Mouse (Mus musculus) ES-Bruce4 (cell line): ENCODE measurements at regions not wholly inside any gene's neighbourhood (a gene's known extent, or its start where the extent isn't known, plus 50 kb on each side); places are given as distances from the start of the nearest gene placed in this dataset.

Experiments used
- H3K27ac ChIP-seq: 2 replicates; pipeline ENCODE4 v1.5.1; 2012; ENCODE audit warnings: low read length, inconsistent platforms; ENCODE audit not compliant: insufficient read depth
- H3K27me3 ChIP-seq: 2 replicates; pipeline ENCODE4 v1.6.1; 2012; ENCODE audit warnings: mild to moderate bottlenecking, low read length, inconsistent platforms; ENCODE audit not compliant: control insufficient read depth, poor library complexity, insufficient read depth, severe bottlenecking
- H3K36me3 ChIP-seq: 2 replicates; pipeline ENCODE4 v1.6.1; 2012; ENCODE audit warnings: inconsistent platforms, mild to moderate bottlenecking, low read length, moderate library complexity; ENCODE audit not compliant: control insufficient read depth, poor library complexity, insufficient read depth, severe bottlenecking
- H3K4me1 ChIP-seq: one replicate; pipeline ENCODE4 v1.8.1; 2011; ENCODE audit warnings: low read length; ENCODE audit not compliant: control insufficient read depth, insufficient read depth
- H3K4me3 ChIP-seq: 2 replicates; pipeline ENCODE4 v1.5.1; 2011; ENCODE audit warnings: low read depth, mild to moderate bottlenecking, low read length
- H3K9ac ChIP-seq: 2 replicates; pipeline ENCODE4 v1.6.1; 2012; ENCODE audit warnings: low read depth, mild to moderate bottlenecking, inconsistent platforms; ENCODE audit not compliant: poor library complexity, severe bottlenecking
- H3K9me3 ChIP-seq: replicated peaks from 2 replicates; pipeline ENCODE4 v1.6.1; 2012; ENCODE audit warnings: mild to moderate bottlenecking, low read length, inconsistent platforms; ENCODE audit not compliant: control insufficient read depth, poor library complexity, insufficient read depth, severe bottlenecking
- CTCF ChIP-seq: IDR thresholded peaks from one replicate; pipeline ENCODE4 v1.8.1; 2011; ENCODE audit warnings: low read depth, low read length
- EP300 ChIP-seq: IDR thresholded peaks from 2 replicates; pipeline ENCODE4 v1.6.1; 2011; ENCODE audit warnings: low read depth, low read length; ENCODE audit not compliant: insufficient read depth
- POLR2A ChIP-seq: IDR thresholded peaks from one replicate; pipeline ENCODE4 v1.8.1; 2011; ENCODE audit warnings: low read length; ENCODE audit not compliant: insufficient read depth

DNA sequence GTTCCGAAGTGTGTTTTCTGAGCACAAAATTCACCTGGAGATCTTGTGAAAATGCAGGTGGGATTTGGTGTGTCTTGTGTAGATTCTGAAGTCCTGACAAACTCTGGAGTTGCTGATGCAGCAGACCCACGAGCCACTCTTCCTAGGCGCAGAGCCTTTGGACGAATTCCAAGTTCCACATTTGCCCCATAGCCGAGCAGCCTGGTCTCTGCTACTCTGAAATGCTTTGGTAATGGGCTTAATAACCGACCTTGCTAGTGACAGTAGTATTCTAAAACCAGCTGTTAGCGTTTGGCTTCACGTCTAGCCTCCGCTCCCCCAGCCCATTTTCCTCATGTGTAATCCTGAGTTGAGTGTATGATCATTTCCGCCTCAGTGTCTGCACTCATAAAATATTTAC lies 139.5 kb downstream of the Usp46 start:
- no peaks in the 10 kb centered on the region for H3K36me3 ChIP-seq
- H3K9ac ChIP-seq = no peak overlapping the region
- 0 out of 2 replicates have a peak, but pooled peaks cover 4% of the 10 kb centered on the region for H3K9me3 ChIP-seq
- H3K4me1 ChIP-seq = no peaks in the 10 kb centered on the region
- no peak for TF ChIP-seq POLR2A
- TF ChIP-seq EP300 = no peak
- no peak for TF ChIP-seq CTCF
- H3K4me3 ChIP-seq = no peak overlapping the region
- H3K27ac ChIP-seq = no peak overlapping the region
- H3K27me3 ChIP-seq = no peaks in the 10 kb centered on the region

DNA sequence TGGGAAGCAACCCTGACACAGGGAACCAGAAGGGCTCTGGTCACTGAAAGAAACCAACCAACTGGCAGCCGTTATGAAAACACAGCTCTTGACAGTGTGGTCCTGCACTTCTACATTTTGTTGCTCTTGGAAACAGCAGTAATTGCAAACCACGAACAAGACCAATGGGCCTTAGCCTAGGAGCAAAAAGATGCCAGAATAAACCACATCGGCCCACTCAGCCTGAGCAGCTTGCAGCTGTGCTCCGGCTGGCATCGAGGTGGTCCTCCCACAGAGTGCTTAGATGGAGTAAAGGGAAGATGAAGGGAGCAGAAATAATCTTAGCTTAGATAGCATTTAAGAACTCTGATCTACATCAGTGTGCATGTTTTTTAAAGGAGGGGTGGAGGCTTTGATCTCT lies 138.0 kb downstream of the Usp46 start:
- Histone ChIP-seq H3K9me3 (0 out of 2 replicates have a peak, but pooled peaks cover 4% of the 10 kb centered on the region), H3K36me3 (no peaks in the 10 kb centered on the region), H3K27me3 (no peaks in the 10 kb centered on the region), H3K27ac (no peak overlapping the region), H3K4me3 (no peak overlapping the region), H3K9ac (no peak overlapping the region), H3K4me1 (no peaks in the 10 kb centered on the region)
- TF ChIP-seq POLR2A (no peak), EP300 (no peak), CTCF (no peak)

DNA sequence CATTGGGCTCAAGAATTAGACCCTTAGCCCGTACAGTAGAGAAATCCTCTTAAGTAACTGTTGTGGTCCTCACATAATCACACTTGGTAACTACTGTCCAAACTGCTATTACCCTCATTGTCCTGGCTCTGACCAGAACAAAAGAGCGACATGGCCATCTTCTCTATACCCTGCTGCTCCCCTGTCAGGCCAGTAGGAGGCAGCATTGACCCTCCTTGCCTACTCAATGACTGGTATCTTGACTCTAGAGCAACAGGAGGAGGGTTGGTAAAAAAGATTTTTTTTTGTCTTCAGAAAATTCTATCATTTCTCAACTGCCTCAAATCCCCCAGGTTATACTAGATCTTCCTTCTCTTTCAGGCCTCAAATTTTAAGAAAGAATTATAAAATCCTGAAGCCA lies 130.4 kb downstream of the Usp46 start:
- Histone ChIP-seq H3K9me3 (no peaks in the 10 kb centered on the region), H3K4me1 (no peaks in the 10 kb centered on the region), H3K4me3 (no peak overlapping the region), H3K9ac (no peak overlapping the region), H3K27me3 (no peaks in the 10 kb centered on the region), H3K27ac (no peak overlapping the region), H3K36me3 (no peaks in the 10 kb centered on the region)
- no peak for TF ChIP-seq EP300
- peak; percentile 93 for TF ChIP-seq CTCF

DNA sequence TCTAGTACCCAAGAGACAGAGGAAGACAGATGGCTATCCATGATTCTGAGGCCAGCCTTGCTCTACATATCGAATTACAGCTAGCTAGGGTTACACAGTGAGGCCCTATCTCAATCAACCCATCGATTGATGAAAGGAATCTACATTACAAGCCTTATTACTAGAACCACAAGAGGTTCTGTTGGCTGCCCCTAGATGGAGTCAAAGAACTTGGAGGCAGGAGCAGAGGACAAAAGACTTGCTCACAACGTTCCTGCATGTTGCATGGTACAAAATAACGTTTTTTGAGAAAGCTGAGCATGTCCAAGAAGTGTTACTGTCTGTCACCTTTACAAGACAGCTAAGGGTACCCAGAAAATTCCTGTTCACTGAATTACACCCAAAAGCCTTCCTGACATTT lies 129.8 kb downstream of the Usp46 start:
- no peak for TF ChIP-seq EP300
- no peak for TF ChIP-seq CTCF
- TF ChIP-seq POLR2A = no peak
- H3K9me3 ChIP-seq = no peaks in the 10 kb centered on the region
- H3K27me3 ChIP-seq = no peaks in the 10 kb centered on the region
- no peak overlapping the region for H3K27ac ChIP-seq
- H3K4me3 ChIP-seq = no peak overlapping the region
- H3K36me3 ChIP-seq = no peaks in the 10 kb centered on the region
- H3K4me1 ChIP-seq = no peaks in the 10 kb centered on the region
- H3K9ac ChIP-seq = no peak overlapping the region

DNA sequence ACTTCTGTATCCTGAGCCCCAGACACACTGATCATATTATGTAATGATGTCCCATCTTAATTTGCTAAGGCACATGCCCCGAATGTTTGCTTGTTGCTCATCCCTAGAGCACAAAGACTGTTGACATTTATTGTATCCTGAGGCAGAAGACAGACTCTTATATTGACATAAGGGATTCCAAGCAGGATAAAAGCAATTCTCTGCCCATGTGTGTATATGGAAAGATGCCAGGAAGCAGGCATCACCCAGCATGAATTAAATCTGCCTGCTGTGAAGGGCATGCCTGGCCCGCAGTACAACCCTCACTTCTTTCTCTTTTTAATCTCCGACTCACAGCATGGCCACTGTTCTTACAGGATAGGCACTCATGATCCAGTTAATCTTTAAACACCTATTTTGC lies 125.3 kb downstream of the Usp46 start:
- Histone ChIP-seq H3K9me3 (peaks cover 12% of the 10 kb centered on the region), H3K27me3 (no peaks in the 10 kb centered on the region), H3K9ac (no peak overlapping the region), H3K36me3 (peaks cover 8% of the 10 kb centered on the region), H3K27ac (no peak overlapping the region), H3K4me1 (no peaks in the 10 kb centered on the region), H3K4me3 (no peak overlapping the region)
- TF ChIP-seq CTCF (no peak), POLR2A (no peak), EP300 (no peak)

DNA sequence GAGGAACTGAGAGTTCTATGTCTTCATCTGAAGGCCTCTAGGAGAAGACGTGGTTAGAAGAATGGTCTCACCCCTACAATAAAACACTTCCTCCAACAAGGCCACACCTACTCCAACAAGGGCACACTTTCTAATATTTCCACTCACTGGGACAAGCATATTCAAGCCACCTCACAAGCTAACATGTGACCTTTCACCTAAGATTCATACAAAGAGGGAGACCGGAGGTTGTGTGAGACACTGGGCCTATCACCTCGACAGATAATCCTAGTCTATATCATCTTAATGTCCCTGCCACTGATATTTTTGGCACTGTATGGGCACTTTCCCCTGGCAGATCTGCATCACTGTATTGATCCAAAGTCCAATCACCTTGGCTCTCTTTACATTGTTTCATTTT lies 122.6 kb downstream of the Usp46 start:
- no peaks in the 10 kb centered on the region for H3K4me1 ChIP-seq
- peaks cover 21% of the 10 kb centered on the region for H3K9me3 ChIP-seq
- peaks cover 9% of the 10 kb centered on the region for H3K36me3 ChIP-seq
- no peak overlapping the region for H3K4me3 ChIP-seq
- no peaks in the 10 kb centered on the region for H3K27me3 ChIP-seq
- TF ChIP-seq POLR2A = no peak
- TF ChIP-seq EP300 = no peak
- TF ChIP-seq CTCF = no peak
- no peak overlapping the region for H3K9ac ChIP-seq
- peak overlapping the region; percentile 85 for H3K27ac ChIP-seq
